ENCODE assay signal across 21 mouse cellular contexts in genomic region chr8:108908540-108908939, GRCm38 (mm10).
DNase-seq lines count a peak whose midpoint lies in the region; ATAC-seq and TF ChIP-seq lines count a peak whose summit lies in the region.
"Had no signal": no experiment of that assay in that cellular context is flagged by ENCODE, and none has a peak within 500 bp of the region (broad histone marks: within the 10 kb centered on the region; RNA-seq: fewer than 3 reads in every experiment).

No protein-coding gene starts in this region.

- DNase-seq in forebrain, embryonic 14.5 days (ENCODE audit: low spot score) = no peak
- no peak for DNase-seq in hindbrain, embryonic 11.5 days (ENCODE audit: low spot score)
- no peak for DNase-seq in midbrain, embryonic 10.5 days (ENCODE audit: low spot score)
- no peak for DNase-seq in midbrain, postnatal 0 days (ENCODE audit: low spot score)
- no peak for DNase-seq in layer of hippocampus, adult 11-12 months (ENCODE audit: low spot score)
- no peak for DNase-seq in gastrocnemius, postnatal 36 days
- DNase-seq in left cerebral cortex, postnatal 14 days (ENCODE audit: low spot score in 2 of 2) = no peak
- no peak for DNase-seq in Muller cell, postnatal 12 days (ENCODE audit: inconsistent ontology term)
- DNase-seq: adrenal gland, adult 2 months; cerebellum, adult 9-11 months; embryo, embryonic 11 days; gastrocnemius, postnatal 25 days; heart, postnatal 14 days; kidney, adult 9 months; kidney, postnatal 4 days had no signal

- TF ChIP-seq CTCF in midbrain, postnatal 0 days (IDR thresholded peaks at IDR 0.05) = no peak

- intact Hi-C loops in gastrocnemius, postnatal 36 days (cut with DNase I) = no loop called here
- intact Hi-C loops in left cerebral cortex, postnatal 14 days (cut with DNase I) = loop anchor here (5.0 kb wide), 1 partner anchor 509 kb away; no protein-coding TSS in a partner anchor

- H3K9me3 ChIP-seq in forebrain, embryonic 14.5 days (replicated peaks; ENCODE audit: control insufficient read depth, low read length) = no peaks in the 10 kb centered on the region
- no peaks in the 10 kb centered on the region for H3K9me3 ChIP-seq in hindbrain, embryonic 11.5 days (ENCODE audit: control insufficient read depth, low read length)
- H3K9me3 ChIP-seq in midbrain, embryonic 10.5 days (replicated peaks) = no peaks in the 10 kb centered on the region
- no peaks in the 10 kb centered on the region for H3K9me3 ChIP-seq in midbrain, postnatal 0 days (ENCODE audit: low read length)
- H3K9me3 ChIP-seq: heart, embryonic 10.5 days; limb, embryonic 13.5 days; lung, embryonic 15.5 days; neural tube, embryonic 12.5 days had no signal

- no peak overlapping the region; the same call in 1 of the 2 replicates for H3K9ac ChIP-seq in forebrain, embryonic 14.5 days (ENCODE audit: low read length)
- H3K9ac ChIP-seq in hindbrain, embryonic 11.5 days (ENCODE audit: low read depth, low read length) = no peak overlapping the region
- H3K9ac ChIP-seq in midbrain, postnatal 0 days (replicated peaks; ENCODE audit: low read length, poor library complexity, severe bottlenecking) = peak overlapping the region; percentile 9; the same call in 1 of the 2 replicates
- H3K9ac ChIP-seq: limb, embryonic 13.5 days; liver, embryonic 14.5 days; lung, embryonic 15.5 days; neural tube, embryonic 12.5 days had no signal

- no peaks in the 10 kb centered on the region for H3K36me3 ChIP-seq in forebrain, embryonic 14.5 days (ENCODE audit: control insufficient read depth, insufficient read depth, low read length)
- H3K36me3 ChIP-seq in hindbrain, embryonic 11.5 days (ENCODE audit: control insufficient read depth, insufficient read depth, low read length) = no peaks in the 10 kb centered on the region
- H3K36me3 ChIP-seq in midbrain, embryonic 10.5 days = peaks cover 8% of the 10 kb centered on the region; the same call in 1 of the 2 replicates
- no peaks in the 10 kb centered on the region for H3K36me3 ChIP-seq in midbrain, postnatal 0 days (ENCODE audit: insufficient read depth, low read length)
- H3K36me3 ChIP-seq: heart, embryonic 10.5 days; lung, embryonic 15.5 days; neural tube, embryonic 12.5 days had no signal

- no peaks in the 10 kb centered on the region for H3K27me3 ChIP-seq in forebrain, embryonic 14.5 days (replicated peaks; ENCODE audit: control insufficient read depth, insufficient read depth, low read length)
- H3K27me3 ChIP-seq in hindbrain, embryonic 11.5 days (ENCODE audit: control insufficient read depth, insufficient read depth, low read length) = no peaks in the 10 kb centered on the region
- H3K27me3 ChIP-seq in midbrain, embryonic 10.5 days (ENCODE audit: low read depth, poor library complexity, severe bottlenecking) = no peaks in the 10 kb centered on the region; the same call in 1 of the 2 replicates
- H3K27me3 ChIP-seq in midbrain, postnatal 0 days (ENCODE audit: insufficient read depth, low read length) = no peaks in the 10 kb centered on the region
- H3K27me3 ChIP-seq: limb, embryonic 13.5 days; lung, embryonic 15.5 days; neural tube, embryonic 12.5 days had no signal

- H3K27ac ChIP-seq in forebrain, embryonic 14.5 days (ENCODE audit: low read depth, low read length) = peak overlapping the region; percentile 81
- H3K27ac ChIP-seq in hindbrain, embryonic 11.5 days (ENCODE audit: low read depth, low read length) = peak overlapping the region; percentile 76
- peak overlapping the region; percentile 78; the same call in 1 of the 2 replicates for H3K27ac ChIP-seq in midbrain, embryonic 10.5 days (replicated peaks)
- peak overlapping the region; percentile 66 for H3K27ac ChIP-seq in midbrain, postnatal 0 days (ENCODE audit: low read depth, low read length)
- H3K27ac ChIP-seq: heart, embryonic 10.5 days; liver, embryonic 14.5 days; lung, embryonic 15.5 days; macrophage had no signal

- H3K4me2 ChIP-seq in forebrain, embryonic 14.5 days (ENCODE audit: low read length) = 0 out of 2 replicates have a peak overlapping the region, but pooled peaks have one; percentile 2
- H3K4me2 ChIP-seq in hindbrain, embryonic 11.5 days (replicated peaks; ENCODE audit: low read depth, low read length) = no peak overlapping the region
- H3K4me2 ChIP-seq in midbrain, postnatal 0 days (ENCODE audit: low read depth, low read length, poor library complexity, severe bottlenecking) = peak overlapping the region; percentile 26; the same call in 1 of the 2 replicates
- H3K4me2 ChIP-seq: limb, embryonic 13.5 days; lung, embryonic 15.5 days; neural tube, embryonic 12.5 days had no signal

- ATAC-seq in forebrain, embryonic 14.5 days = no peak; the same call in 1 of the 2 replicates
- ATAC-seq in hindbrain, embryonic 11.5 days (ENCODE audit: low FRiP score) = no peak
- no peak for ATAC-seq in midbrain, postnatal 0 days (ENCODE audit: low FRiP score)

- WGBS in forebrain, embryonic 14.5 days = 49% methylated on average over 16 of the region's 16 CpGs
- WGBS in hindbrain, embryonic 11.5 days = 49% methylated on average over 16 of the region's 16 CpGs
- 72% methylated on average over 16 of the region's 16 CpGs for WGBS in midbrain, embryonic 10.5 days
- 31% methylated on average over 16 of the region's 16 CpGs for WGBS in midbrain, postnatal 0 days

- H3K4me1 ChIP-seq in forebrain, embryonic 14.5 days (ENCODE audit: control insufficient read depth, insufficient read depth, low read length) = peaks cover 16% of the 10 kb centered on the region
- H3K4me1 ChIP-seq in hindbrain, embryonic 11.5 days (replicated peaks; ENCODE audit: control insufficient read depth, insufficient read depth, low read length) = peaks cover 6% of the 10 kb centered on the region
- H3K4me1 ChIP-seq in midbrain, embryonic 10.5 days = peaks cover 70% of the 10 kb centered on the region
- peaks cover 15% of the 10 kb centered on the region for H3K4me1 ChIP-seq in midbrain, postnatal 0 days (ENCODE audit: insufficient read depth, low read length)

- H3K4me3 ChIP-seq in forebrain, embryonic 14.5 days (ENCODE audit: low read depth, low read length) = no peak overlapping the region
- H3K4me3 ChIP-seq in hindbrain, embryonic 11.5 days (ENCODE audit: low read depth, low read length) = no peak overlapping the region
- H3K4me3 ChIP-seq in midbrain, embryonic 10.5 days = no peak overlapping the region
- no peak overlapping the region for H3K4me3 ChIP-seq in midbrain, postnatal 0 days (ENCODE audit: low read depth, low read length)
- H3K4me3 ChIP-seq: heart, embryonic 10.5 days; limb, embryonic 13.5 days; lung, embryonic 15.5 days; neural tube, embryonic 12.5 days had no signal
